Mouse (Mus musculus): ENCODE data around the gene Atp5d.

GRCm38 (mm10) chr10:80182547-80182946, 44.1 kb downstream of the Atp5d start:
- TF ChIP-seq POLR2A (IDR thresholded peaks at IDR 0.05; ENCODE audit: borderline replicate concordance, insufficient read depth, low read length) (no peak), CTCF (IDR thresholded peaks at IDR 0.05; ENCODE audit: borderline replicate concordance, insufficient read depth, low read depth, low read length) (no peak)

Measured in cerebellum, adult 2 months (tissue).